Mouse (Mus musculus): ENCODE data around the gene Rpgrip1l.

GRCm38 (mm10) chr8:91196661-91197060 is 116.4 kb downstream of the Rpgrip1l start:
- TF ChIP-seq CTCF (IDR thresholded peaks at IDR 0.05; ENCODE audit: low read depth): no peak
- TF ChIP-seq EP300 (IDR thresholded peaks at IDR 0.05; ENCODE audit: low read depth): no peak
